ENCODE assay signal across 26 mouse cellular contexts in genomic region chr2:4476608-4477007, GRCm38 (mm10).
DNase-seq lines count a peak whose midpoint lies in the region; ATAC-seq and TF ChIP-seq lines count a peak whose summit lies in the region.
"Had no signal": no experiment of that assay in that cellular context is flagged by ENCODE, and none has a peak within 500 bp of the region (broad histone marks: within the 10 kb centered on the region; RNA-seq: fewer than 3 reads in every experiment).

No protein-coding gene starts in this region.

- no peak for TF ChIP-seq EP300 in heart, postnatal 0 days (IDR thresholded peaks at IDR 0.05; ENCODE audit: low read depth)

- no peaks in the 10 kb centered on the region for H3K36me3 ChIP-seq in heart, embryonic 12.5 days
- no peaks in the 10 kb centered on the region for H3K36me3 ChIP-seq in heart, embryonic 11.5 days (ENCODE audit: control insufficient read depth, insufficient read depth, low read length)
- no peaks in the 10 kb centered on the region for H3K36me3 ChIP-seq in lung, embryonic 15.5 days
- H3K36me3 ChIP-seq in heart, postnatal 0 days (replicated peaks; ENCODE audit: control insufficient read depth, insufficient read depth, low read length) = no peaks in the 10 kb centered on the region
- H3K36me3 ChIP-seq in limb, embryonic 14.5 days (ENCODE audit: control insufficient read depth, insufficient read depth, low read length) = peaks cover 29% of the 10 kb centered on the region
- H3K36me3 ChIP-seq: intestine, embryonic 15.5 days; limb, embryonic 15.5 days had no signal

- TF ChIP-seq CTCF in heart, postnatal 0 days (IDR thresholded peaks at IDR 0.05; ENCODE audit: low read depth) = no peak

- H3K27me3 ChIP-seq in heart, embryonic 12.5 days (replicated peaks) = no peaks in the 10 kb centered on the region
- H3K27me3 ChIP-seq in heart, embryonic 11.5 days (ENCODE audit: control insufficient read depth, insufficient read depth, low read length) = no peaks in the 10 kb centered on the region
- H3K27me3 ChIP-seq in lung, embryonic 15.5 days = no peaks in the 10 kb centered on the region
- H3K27me3 ChIP-seq in heart, postnatal 0 days (ENCODE audit: control insufficient read depth, insufficient read depth, low read length) = no peaks in the 10 kb centered on the region
- no peaks in the 10 kb centered on the region for H3K27me3 ChIP-seq in limb, embryonic 14.5 days (ENCODE audit: control insufficient read depth, insufficient read depth, low read length)
- H3K27me3 ChIP-seq: intestine, embryonic 15.5 days; limb, embryonic 15.5 days; midbrain, embryonic 12.5 days; neural tube, embryonic 12.5 days had no signal

- H3K4me1 ChIP-seq in heart, embryonic 12.5 days (replicated peaks) = peaks cover 59% of the 10 kb centered on the region
- peaks cover 13% of the 10 kb centered on the region for H3K4me1 ChIP-seq in heart, embryonic 11.5 days (ENCODE audit: control insufficient read depth, insufficient read depth, low read length)
- peaks cover 18% of the 10 kb centered on the region for H3K4me1 ChIP-seq in lung, embryonic 15.5 days
- H3K4me1 ChIP-seq in heart, postnatal 0 days (ENCODE audit: control insufficient read depth, insufficient read depth) = peaks cover 27% of the 10 kb centered on the region
- H3K4me1 ChIP-seq in limb, embryonic 14.5 days (ENCODE audit: control insufficient read depth, insufficient read depth, low read length) = peaks cover 30% of the 10 kb centered on the region

- no peak overlapping the region for H3K4me3 ChIP-seq in heart, embryonic 12.5 days
- no peak overlapping the region for H3K4me3 ChIP-seq in heart, embryonic 11.5 days (ENCODE audit: low read depth, low read length)
- H3K4me3 ChIP-seq in lung, embryonic 15.5 days = no peak overlapping the region
- H3K4me3 ChIP-seq in heart, postnatal 0 days (ENCODE audit: low read depth, low read length) = no peak overlapping the region
- H3K4me3 ChIP-seq in limb, embryonic 14.5 days (replicated peaks; ENCODE audit: low read length) = no peak overlapping the region
- H3K4me3 ChIP-seq: intestine, embryonic 15.5 days; limb, embryonic 15.5 days; midbrain, embryonic 12.5 days; neural tube, embryonic 12.5 days had no signal

- no peak overlapping the region for H3K9ac ChIP-seq in heart, embryonic 12.5 days
- H3K9ac ChIP-seq in heart, embryonic 11.5 days (ENCODE audit: low read depth, low read length) = no peak overlapping the region
- no peak overlapping the region for H3K9ac ChIP-seq in lung, embryonic 15.5 days
- no peak overlapping the region for H3K9ac ChIP-seq in heart, postnatal 0 days (replicated peaks; ENCODE audit: low read depth, low read length)
- no peak overlapping the region for H3K9ac ChIP-seq in limb, embryonic 14.5 days (ENCODE audit: low read depth, low read length, severe bottlenecking)
- H3K9ac ChIP-seq: forebrain, postnatal 0 days; intestine, embryonic 15.5 days; limb, embryonic 15.5 days; liver, embryonic 14.5 days; midbrain, embryonic 12.5 days; neural tube, embryonic 12.5 days had no signal

- DNase-seq in lung, postnatal 36 days = no peak
- no peak for DNase-seq in heart, postnatal 0 days (ENCODE audit: low spot score)
- DNase-seq in limb, embryonic 14.5 days (ENCODE audit: low spot score) = no peak
- no peak for DNase-seq in kidney, adult 8-10 months
- DNase-seq: adrenal gland, adult 8-10 months; cerebellum, adult 18-20 months; cerebellum, postnatal 25 days; forebrain, postnatal 0 days; gastrocnemius, postnatal 36 days; kidney, postnatal 36 days; layer of hippocampus, postnatal 36 days; lung, postnatal 14 days; right cerebral cortex, postnatal 14 days; thymus, adult 2 months had no signal

- H3K27ac ChIP-seq in heart, embryonic 12.5 days (ENCODE audit: poor library complexity, severe bottlenecking) = peak overlapping the region; percentile 14; the same call in 1 of the 2 replicates
- H3K27ac ChIP-seq in heart, embryonic 11.5 days (ENCODE audit: low read depth, low read length) = no peak overlapping the region
- H3K27ac ChIP-seq in lung, embryonic 15.5 days = peak overlapping the region; percentile 9; the same call in 1 of the 2 replicates
- H3K27ac ChIP-seq in heart, postnatal 0 days (ENCODE audit: low read depth) = peak overlapping the region; percentile 39
- H3K27ac ChIP-seq in limb, embryonic 14.5 days (replicated peaks; ENCODE audit: low read depth, low read length) = 0 out of 2 replicates have a peak overlapping the region, but pooled peaks have one; percentile 5
- H3K27ac ChIP-seq: intestine, embryonic 15.5 days; liver, embryonic 14.5 days; midbrain, embryonic 12.5 days; neural tube, embryonic 12.5 days; stomach, postnatal 0 days had no signal

- no peak overlapping the region for H3K4me2 ChIP-seq in heart, embryonic 12.5 days
- no peak overlapping the region for H3K4me2 ChIP-seq in heart, embryonic 11.5 days
- no peak overlapping the region for H3K4me2 ChIP-seq in lung, embryonic 15.5 days
- no peak overlapping the region for H3K4me2 ChIP-seq in heart, postnatal 0 days (ENCODE audit: low read depth, low read length)
- H3K4me2 ChIP-seq in limb, embryonic 14.5 days (replicated peaks; ENCODE audit: low read depth, low read length, severe bottlenecking) = no peak overlapping the region
- H3K4me2 ChIP-seq: intestine, embryonic 15.5 days; limb, embryonic 15.5 days; midbrain, embryonic 12.5 days; neural tube, embryonic 12.5 days had no signal

- WGBS in heart, embryonic 12.5 days = 69% methylated on average over 5 of the region's 5 CpGs
- WGBS in heart, embryonic 11.5 days (ENCODE audit: insufficient replicate concordance) = 73% methylated on average over 5 of the region's 5 CpGs
- 74% methylated on average over 5 of the region's 5 CpGs for WGBS in lung, embryonic 15.5 days
- WGBS in heart, postnatal 0 days = 41% methylated on average over 5 of the region's 5 CpGs
- 80% methylated on average over 5 of the region's 5 CpGs for WGBS in limb, embryonic 14.5 days

- no peak for TF ChIP-seq POLR2A in limb, embryonic 14.5 days (IDR thresholded peaks at IDR 0.05; ENCODE audit: borderline replicate concordance, extremely low read depth, insufficient read depth, insufficient read length)

- ATAC-seq in heart, embryonic 12.5 days (ENCODE audit: insufficient number of reproducible peaks, low FRiP score) = no peak
- no peak for ATAC-seq in heart, embryonic 11.5 days (replicated peaks; ENCODE audit: insufficient number of reproducible peaks, low FRiP score, low TSS enrichment)
- ATAC-seq in lung, embryonic 15.5 days (ENCODE audit: borderline replicate concordance, extremely low read depth, low FRiP score, low TSS enrichment) = no peak
- ATAC-seq in heart, postnatal 0 days (ENCODE audit: insufficient read depth, low read depth) = no peak
- ATAC-seq in limb, embryonic 14.5 days (ENCODE audit: low FRiP score, low read depth) = no peak
- no peak for ATAC-seq in erythroid progenitor cell, adult 5-6 weeks (replicated peaks; ENCODE audit: low FRiP score, poor library complexity, severe bottlenecking)
- ATAC-seq: activated CD4-positive, CD25-positive, alpha-beta regulatory T cell, adult 4 months; forebrain, postnatal 0 days; hindbrain, embryonic 16.5 days; intestine, embryonic 15.5 days had no signal

- no peaks in the 10 kb centered on the region for H3K9me3 ChIP-seq in heart, embryonic 12.5 days (replicated peaks)
- H3K9me3 ChIP-seq in heart, embryonic 11.5 days (replicated peaks; ENCODE audit: control insufficient read depth, low read length) = no peaks in the 10 kb centered on the region
- no peaks in the 10 kb centered on the region for H3K9me3 ChIP-seq in lung, embryonic 15.5 days
- no peaks in the 10 kb centered on the region for H3K9me3 ChIP-seq in heart, postnatal 0 days (replicated peaks; ENCODE audit: control insufficient read depth, low read length)
- H3K9me3 ChIP-seq in limb, embryonic 14.5 days (ENCODE audit: control insufficient read depth, low read length) = no peaks in the 10 kb centered on the region
- H3K9me3 ChIP-seq: intestine, embryonic 15.5 days; limb, embryonic 15.5 days; midbrain, embryonic 12.5 days; neural tube, embryonic 12.5 days had no signal
